8 mouse cellular contexts compared by ENCODE assay signal in genomic region chr11:72469217-72469616, GRCm38 (mm10). TPM values are rescaled to one million over a fixed set of nuclear protein-coding genes. Genes with fewer than 3 reads are reported as not detected.
A peak's percentile ranks its signal among the peaks of the same experiment; 100 is the strongest.
DNase-seq lines count a peak whose midpoint lies in the region; ATAC-seq and TF ChIP-seq lines count a peak whose summit lies in the region.

No protein-coding gene starts in this region.

- no peaks in the 10 kb centered on the region for H3K9me3 ChIP-seq in intestine, embryonic 14.5 days (ENCODE audit: control insufficient read depth, low read length)
- H3K9me3 ChIP-seq in limb, embryonic 14.5 days (ENCODE audit: control insufficient read depth, low read length): no peaks in the 10 kb centered on the region
- H3K9me3 ChIP-seq in midbrain, postnatal 0 days (ENCODE audit: low read length): no peaks in the 10 kb centered on the region

- no peak for DNase-seq in frontal cortex, postnatal 36 days (ENCODE audit: low spot score in 2 of 2)
- peak; percentile 64 for DNase-seq in adrenal gland, postnatal 25 days
- DNase-seq in intestine, embryonic 14.5 days (ENCODE audit: low spot score): no peak
- DNase-seq in limb, embryonic 14.5 days (ENCODE audit: low spot score): peak; percentile 48
- peak; percentile 51 for DNase-seq in midbrain, postnatal 0 days (ENCODE audit: low spot score)

- TF ChIP-seq POLR2A in limb, embryonic 14.5 days (IDR thresholded peaks at IDR 0.05; ENCODE audit: borderline replicate concordance, extremely low read depth, insufficient read depth, insufficient read length): no peak

- H3K9ac ChIP-seq in intestine, embryonic 14.5 days (ENCODE audit: low read length): no peak overlapping the region
- H3K9ac ChIP-seq in limb, embryonic 14.5 days (ENCODE audit: low read depth, low read length, severe bottlenecking): no peak overlapping the region
- H3K9ac ChIP-seq in midbrain, postnatal 0 days (replicated peaks; ENCODE audit: low read length, poor library complexity, severe bottlenecking): no peak overlapping the region

- 20% methylated on average over 5 of the region's 5 CpGs for WGBS in intestine, embryonic 14.5 days
- 42% methylated on average over 5 of the region's 5 CpGs for WGBS in limb, embryonic 14.5 days
- 25% methylated on average over 5 of the region's 5 CpGs for WGBS in midbrain, postnatal 0 days

- no peaks in the 10 kb centered on the region for H3K36me3 ChIP-seq in intestine, embryonic 14.5 days (ENCODE audit: control insufficient read depth, insufficient read depth, low read length)
- no peaks in the 10 kb centered on the region for H3K36me3 ChIP-seq in limb, embryonic 14.5 days (ENCODE audit: control insufficient read depth, insufficient read depth, low read length)
- H3K36me3 ChIP-seq in midbrain, postnatal 0 days (ENCODE audit: insufficient read depth, low read length): peaks cover 9% of the 10 kb centered on the region

- no peak overlapping the region for H3K4me3 ChIP-seq in intestine, embryonic 14.5 days (ENCODE audit: low read depth, low read length)
- H3K4me3 ChIP-seq in limb, embryonic 14.5 days (replicated peaks; ENCODE audit: low read length): no peak overlapping the region
- H3K4me3 ChIP-seq in midbrain, postnatal 0 days (ENCODE audit: low read depth, low read length): no peak overlapping the region

- ATAC-seq in frontal cortex, adult (ENCODE audit: low TSS enrichment): peak; percentile 19; the same call in 1 of the 2 replicates
- peak; percentile 8; the same call in 1 of the 2 replicates for ATAC-seq in granulocyte monocyte progenitor cell, adult 5-6 weeks (replicated peaks; ENCODE audit: poor library complexity, severe bottlenecking)
- ATAC-seq in intestine, embryonic 14.5 days (replicated peaks; ENCODE audit: low FRiP score, low TSS enrichment, low read depth): no peak
- 0 out of 2 replicates have a peak, but pooled peaks have one; percentile 26 for ATAC-seq in limb, embryonic 14.5 days (ENCODE audit: low FRiP score, low read depth)
- no peak for ATAC-seq in midbrain, postnatal 0 days (ENCODE audit: low FRiP score)
- ATAC-seq in erythroblast, adult 5-6 weeks (replicated peaks; ENCODE audit: low FRiP score, poor library complexity, severe bottlenecking): no peak

- H3K27ac ChIP-seq in intestine, embryonic 14.5 days (ENCODE audit: low read depth): peak overlapping the region; percentile 43
- no peak overlapping the region for H3K27ac ChIP-seq in limb, embryonic 14.5 days (replicated peaks; ENCODE audit: low read depth, low read length)
- no peak overlapping the region for H3K27ac ChIP-seq in midbrain, postnatal 0 days (ENCODE audit: low read depth, low read length)

- H3K4me1 ChIP-seq in intestine, embryonic 14.5 days (replicated peaks; ENCODE audit: control insufficient read depth, insufficient read depth, low read length): peaks cover 32% of the 10 kb centered on the region
- H3K4me1 ChIP-seq in limb, embryonic 14.5 days (ENCODE audit: control insufficient read depth, insufficient read depth, low read length): no peaks in the 10 kb centered on the region
- H3K4me1 ChIP-seq in midbrain, postnatal 0 days (ENCODE audit: insufficient read depth, low read length): no peaks in the 10 kb centered on the region

- no peak for TF ChIP-seq CTCF in midbrain, postnatal 0 days (IDR thresholded peaks at IDR 0.05)

- H3K27me3 ChIP-seq in intestine, embryonic 14.5 days (replicated peaks; ENCODE audit: control insufficient read depth, insufficient read depth, low read length): no peaks in the 10 kb centered on the region
- H3K27me3 ChIP-seq in limb, embryonic 14.5 days (ENCODE audit: control insufficient read depth, insufficient read depth, low read length): no peaks in the 10 kb centered on the region
- H3K27me3 ChIP-seq in midbrain, postnatal 0 days (ENCODE audit: insufficient read depth, low read length): no peaks in the 10 kb centered on the region

- no peak overlapping the region for H3K4me2 ChIP-seq in intestine, embryonic 14.5 days (ENCODE audit: low read length)
- H3K4me2 ChIP-seq in limb, embryonic 14.5 days (replicated peaks; ENCODE audit: low read depth, low read length, severe bottlenecking): no peak overlapping the region
- H3K4me2 ChIP-seq in midbrain, postnatal 0 days (ENCODE audit: low read depth, low read length, poor library complexity, severe bottlenecking): no peak overlapping the region

RNA-seq across cellular contexts. Expression of gene Spns2, which starts 20.5 kb away (rescaled TPM):
- 2.2 and 3.3 TPM in 2 replicates for total RNA-seq in adrenal gland, postnatal 25 days (2021)
- total RNA-seq in granulocyte monocyte progenitor cell, adult 5-6 weeks (2014; fragmentation: Nextera tagmentation): 27.1 and 41.2 TPM in 2 replicates
- total RNA-seq in granulocyte monocyte progenitor cell, adult 5-6 weeks (2017): 5.6 TPM in 2 replicates
- 2.2 and 4.3 TPM in 2 replicates for polyA plus RNA-seq in intestine, embryonic 14.5 days (2014; fragmentation: Nextera tagmentation; extraction: Ambion mirVana)
- polyA plus RNA-seq in limb, embryonic 14.5 days (2012; rRNA removed): 15.9 and 16.6 TPM in 2 replicates
- 5.9 and 6.3 TPM in 2 replicates for polyA plus RNA-seq in limb, embryonic 14.5 days (2014; fragmentation: Nextera tagmentation; extraction: Ambion mirVana)
- 46.2 and 56.8 TPM in 2 replicates for total RNA-seq in midbrain, postnatal 0 days (2014; rRNA removed)
- polyA plus RNA-seq in midbrain, postnatal 0 days (2015; fragmentation: Nextera tagmentation; extraction: Ambion mirVana): 7.7 TPM in 2 replicates
- total RNA-seq in erythroblast, adult 5-6 weeks (2015; ENCODE audit: low replicate concordance): 1.3 TPM in 1 of 2 replicates, not detected in the other
- total RNA-seq in erythroblast, adult 5-6 weeks (2017; ENCODE audit: low replicate concordance): 1.4 and 2.0 TPM in 2 replicates

RNA-seq across cellular contexts. Expression of gene Mybbp1a, which starts 28.1 kb away (rescaled TPM):
- total RNA-seq in adrenal gland, postnatal 25 days (2021): 83.9 and 101 TPM in 2 replicates
- 172 and 173 TPM in 2 replicates for total RNA-seq in granulocyte monocyte progenitor cell, adult 5-6 weeks (2014; fragmentation: Nextera tagmentation)
- 132 and 239 TPM in 2 replicates for total RNA-seq in granulocyte monocyte progenitor cell, adult 5-6 weeks (2017)
- polyA plus RNA-seq in intestine, embryonic 14.5 days (2014; fragmentation: Nextera tagmentation; extraction: Ambion mirVana): 173 and 184 TPM in 2 replicates
- polyA plus RNA-seq in limb, embryonic 14.5 days (2012; rRNA removed): 103 and 110 TPM in 2 replicates
- polyA plus RNA-seq in limb, embryonic 14.5 days (2014; fragmentation: Nextera tagmentation; extraction: Ambion mirVana): 123 and 127 TPM in 2 replicates
- total RNA-seq in midbrain, postnatal 0 days (2014; rRNA removed): 25.9 and 30.7 TPM in 2 replicates
- 50.0 and 50.4 TPM in 2 replicates for polyA plus RNA-seq in midbrain, postnatal 0 days (2015; fragmentation: Nextera tagmentation; extraction: Ambion mirVana)
- 44.7 and 49.6 TPM in 2 replicates for total RNA-seq in erythroblast, adult 5-6 weeks (2015; ENCODE audit: low replicate concordance)
- total RNA-seq in erythroblast, adult 5-6 weeks (2017; ENCODE audit: low replicate concordance): 11.8 and 27.4 TPM in 2 replicates

RNA-seq across cellular contexts. Expression of gene Ggt6, which starts 33.9 kb away (rescaled TPM):
- 3.7 and 4.4 TPM in 2 replicates for total RNA-seq in adrenal gland, postnatal 25 days (2021)
- total RNA-seq in granulocyte monocyte progenitor cell, adult 5-6 weeks (2014; fragmentation: Nextera tagmentation): not detected in 2 replicates
- total RNA-seq in granulocyte monocyte progenitor cell, adult 5-6 weeks (2017): not detected in 2 replicates
- 6.7 and 7.0 TPM in 2 replicates for polyA plus RNA-seq in intestine, embryonic 14.5 days (2014; fragmentation: Nextera tagmentation; extraction: Ambion mirVana)
- polyA plus RNA-seq in limb, embryonic 14.5 days (2012; rRNA removed): 4.6 and 4.9 TPM in 2 replicates
- polyA plus RNA-seq in limb, embryonic 14.5 days (2014; fragmentation: Nextera tagmentation; extraction: Ambion mirVana): 4.8 and 5.9 TPM in 2 replicates
- total RNA-seq in midbrain, postnatal 0 days (2014; rRNA removed): 1.4 TPM in 1 of 2 replicates, not detected in the other
- polyA plus RNA-seq in midbrain, postnatal 0 days (2015; fragmentation: Nextera tagmentation; extraction: Ambion mirVana): not detected in 2 replicates
- total RNA-seq in erythroblast, adult 5-6 weeks (2015; ENCODE audit: low replicate concordance): not detected in 2 replicates
- total RNA-seq in erythroblast, adult 5-6 weeks (2017; ENCODE audit: low replicate concordance): not detected in 2 replicates

RNA-seq across cellular contexts. Expression of gene Smtnl2, which starts 57.7 kb away (rescaled TPM):
- total RNA-seq in adrenal gland, postnatal 25 days (2021): 2.6 and 2.7 TPM in 2 replicates
- 0.79 and 1.2 TPM in 2 replicates for total RNA-seq in granulocyte monocyte progenitor cell, adult 5-6 weeks (2014; fragmentation: Nextera tagmentation)
- total RNA-seq in granulocyte monocyte progenitor cell, adult 5-6 weeks (2017): not detected in 2 replicates
- polyA plus RNA-seq in intestine, embryonic 14.5 days (2014; fragmentation: Nextera tagmentation; extraction: Ambion mirVana): 26.2 and 34.5 TPM in 2 replicates
- 23.9 and 24.2 TPM in 2 replicates for polyA plus RNA-seq in limb, embryonic 14.5 days (2012; rRNA removed)
- 31.9 and 33.2 TPM in 2 replicates for polyA plus RNA-seq in limb, embryonic 14.5 days (2014; fragmentation: Nextera tagmentation; extraction: Ambion mirVana)
- total RNA-seq in midbrain, postnatal 0 days (2014; rRNA removed): 18.0 and 18.6 TPM in 2 replicates
- 11.0 and 13.3 TPM in 2 replicates for polyA plus RNA-seq in midbrain, postnatal 0 days (2015; fragmentation: Nextera tagmentation; extraction: Ambion mirVana)
- total RNA-seq in erythroblast, adult 5-6 weeks (2015; ENCODE audit: low replicate concordance): not detected in 2 replicates
- not detected in 2 replicates for total RNA-seq in erythroblast, adult 5-6 weeks (2017; ENCODE audit: low replicate concordance)

Comparison
In these comparisons a context has a peak if more than half of its experiments do, and no peak if none do; other contexts are left out.
1. ATAC-seq: peak in frontal cortex, adult (single experiment), granulocyte monocyte progenitor cell, adult 5-6 weeks (single experiment) and limb, embryonic 14.5 days (single experiment); none in intestine, embryonic 14.5 days (single experiment), midbrain, postnatal 0 days (single experiment) and erythroblast, adult 5-6 weeks (single experiment).
2. DNase-seq: peak in adrenal gland, postnatal 25 days (single experiment), limb, embryonic 14.5 days (single experiment) and midbrain, postnatal 0 days (single experiment); none in frontal cortex, postnatal 36 days (0 of 2) and intestine, embryonic 14.5 days (single experiment).